In the genomic region with DNA sequence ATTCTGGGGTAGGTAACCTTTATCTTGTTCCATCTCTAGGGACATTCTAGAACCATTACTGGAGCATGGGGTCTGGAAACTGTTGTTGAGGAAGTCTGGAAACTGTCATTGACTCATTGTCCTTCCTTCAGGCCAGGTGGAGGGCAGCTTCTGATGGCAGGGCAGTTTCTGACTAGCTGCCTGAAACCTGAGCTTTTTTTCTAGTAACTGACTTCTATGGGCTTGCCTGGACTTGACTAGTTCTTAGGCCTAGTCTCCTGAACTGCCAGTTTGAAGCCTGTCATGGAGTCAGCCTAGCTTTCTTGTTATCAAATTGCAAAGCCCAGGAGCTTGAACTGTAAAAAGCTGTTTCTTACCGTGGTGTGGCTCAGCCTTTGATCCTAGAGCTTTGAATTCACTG, we compare ENCODE assay signal across 24 mouse cellular contexts. TPM values are rescaled to one million over a fixed set of nuclear protein-coding genes. Genes with fewer than 3 reads are reported as not detected.
"Had no signal": no experiment of that assay in that cellular context is flagged by ENCODE, and none has a peak within 500 bp of the region (broad histone marks: within the 10 kb centered on the region; RNA-seq: fewer than 3 reads in every experiment).

No protein-coding gene starts in this region.

- H3K4me1 ChIP-seq: limb, embryonic 13.5 days; liver, embryonic 12.5 days had no signal

- DNase-seq: gastrocnemius, postnatal 25 days; heart, adult 18-20 months; heart, postnatal 10 days; heart, postnatal 4 days; kidney, adult 2 months; kidney, adult 9 months; kidney, postnatal 14 days; kidney, postnatal 36 days; layer of hippocampus, adult 9-11 months; left cerebral cortex, postnatal 4 days had no signal

- H3K27me3 ChIP-seq: heart, embryonic 12.5 days; hindbrain, embryonic 12.5 days; intestine, embryonic 15.5 days; kidney, embryonic 15.5 days; limb, embryonic 13.5 days; limb, embryonic 15.5 days; liver, embryonic 12.5 days had no signal

- H3K9me3 ChIP-seq: heart, embryonic 10.5 days; heart, embryonic 12.5 days; hindbrain, embryonic 10.5 days; hindbrain, embryonic 12.5 days; intestine, embryonic 15.5 days; kidney, embryonic 15.5 days; limb, embryonic 13.5 days; limb, embryonic 15.5 days; liver, embryonic 12.5 days had no signal

- H3K4me3 ChIP-seq: heart, embryonic 10.5 days; heart, embryonic 12.5 days; hindbrain, embryonic 10.5 days; hindbrain, embryonic 12.5 days; intestine, embryonic 15.5 days; kidney, embryonic 15.5 days; left cerebral cortex, adult 2 months; limb, embryonic 13.5 days; limb, embryonic 15.5 days; liver, embryonic 12.5 days had no signal

- H3K4me2 ChIP-seq: heart, embryonic 12.5 days; hindbrain, embryonic 12.5 days; hindbrain, embryonic 14.5 days; intestine, embryonic 15.5 days; kidney, embryonic 15.5 days; limb, embryonic 13.5 days; limb, embryonic 15.5 days; liver, embryonic 12.5 days had no signal

- H3K9ac ChIP-seq: heart, embryonic 12.5 days; hindbrain, embryonic 12.5 days; hindbrain, embryonic 14.5 days; intestine, embryonic 15.5 days; kidney, embryonic 15.5 days; limb, embryonic 13.5 days; limb, embryonic 15.5 days; liver, embryonic 12.5 days; liver, embryonic 14.5 days had no signal

- H3K36me3 ChIP-seq: heart, embryonic 10.5 days; heart, embryonic 12.5 days; hindbrain, embryonic 10.5 days; hindbrain, embryonic 12.5 days; intestine, embryonic 15.5 days; kidney, embryonic 15.5 days; limb, embryonic 13.5 days; limb, embryonic 15.5 days; liver, embryonic 12.5 days had no signal

- H3K27ac ChIP-seq: heart, embryonic 10.5 days; hindbrain, embryonic 10.5 days; hindbrain, embryonic 12.5 days; hindbrain, embryonic 14.5 days; intestine, embryonic 15.5 days; kidney, embryonic 15.5 days; kidney, postnatal 0 days; left cerebral cortex, adult 2 months; limb, embryonic 13.5 days; limb, embryonic 15.5 days; liver, embryonic 12.5 days; liver, embryonic 14.5 days had no signal

RNA-seq across cellular contexts. Expression of a gene that starts 41.9 kb away (rescaled TPM):
- polyA plus RNA-seq: hindbrain, embryonic 12.5 days; hindbrain, embryonic 14.5 days; limb, embryonic 11.5 days had no signal
